Mouse (Mus musculus): ENCODE data around the gene Cirbp.

GRCm38 (mm10) chr10:80171252-80171651 lies 5.5 kb downstream of the Cirbp start:
- no peak for TF ChIP-seq CTCF (conservative IDR thresholded peaks at IDR 0.05; ENCODE audit: low read length)
- TF ChIP-seq NANOG (IDR thresholded peaks at IDR 0.05; ENCODE audit: borderline replicate concordance, low read length) = no peak
- no peak for TF ChIP-seq POU5F1 (IDR thresholded peaks at IDR 0.05; ENCODE audit: borderline replicate concordance, low read length)

Data from E14TG2a.4 (cell line).